Mouse (Mus musculus) common myeloid progenitor, adult 5-6 weeks (primary cell): ENCODE data around the gene Stk39. TPM values are rescaled to one million over a fixed set of nuclear protein-coding genes. Genes with fewer than 3 reads are reported as not detected.

ENCODE experiments used
- ATAC-seq: replicated peaks from 2 replicates; pipeline ENCODE4 v1.8.0; 2016; ENCODE audit warnings: low read depth, mild to moderate bottlenecking, moderate TSS enrichment, inconsistent platforms; ENCODE audit not compliant: poor library complexity, severe bottlenecking
- total RNA-seq: library from RNA; stranded (forward); fragments of 200-1000, 187-1606 nt; gene quantifications from 2 replicates; pipeline ENCODE4 v1.2.3, GENCODE M21; 2017

The Stk39 gene
- total RNA-seq, 1 experiment from 2014 or later, result 3.9 TPM

DNA sequence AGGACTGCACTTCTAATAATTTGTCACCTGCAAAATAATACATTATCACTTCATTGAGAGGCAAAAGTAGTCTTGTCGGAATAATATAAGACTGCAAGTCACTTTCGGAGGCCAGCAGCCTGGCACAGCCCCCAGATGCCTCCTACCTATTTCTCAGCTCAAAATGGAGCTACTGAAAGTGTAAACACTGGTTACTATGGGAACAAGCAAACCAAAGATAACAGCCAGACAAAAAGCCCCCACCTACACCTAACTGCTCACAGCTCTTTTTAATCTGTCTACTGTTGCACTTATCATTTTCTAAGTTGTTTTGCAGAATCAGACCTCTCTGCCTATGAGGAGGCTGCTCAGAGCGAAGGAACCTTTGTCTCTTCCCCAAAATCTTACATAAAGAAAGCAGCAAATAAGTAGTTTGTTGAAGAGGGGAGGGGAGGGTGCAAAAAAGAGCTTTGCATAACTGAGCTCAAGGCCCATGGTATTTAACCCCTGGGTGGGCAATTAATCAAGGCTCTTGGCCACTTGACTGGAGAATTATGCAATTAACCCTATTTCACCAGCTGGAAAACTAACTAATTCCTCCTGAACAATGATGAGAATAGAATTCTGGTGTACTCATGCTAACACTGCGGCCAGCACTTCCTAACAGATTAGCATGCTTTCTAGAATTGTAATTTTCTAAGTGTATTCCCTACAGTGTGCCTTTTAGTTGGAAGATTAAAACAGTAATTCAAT, 170.1 kb downstream of the Stk39 start:
- ATAC-seq, result no peak

DNA sequence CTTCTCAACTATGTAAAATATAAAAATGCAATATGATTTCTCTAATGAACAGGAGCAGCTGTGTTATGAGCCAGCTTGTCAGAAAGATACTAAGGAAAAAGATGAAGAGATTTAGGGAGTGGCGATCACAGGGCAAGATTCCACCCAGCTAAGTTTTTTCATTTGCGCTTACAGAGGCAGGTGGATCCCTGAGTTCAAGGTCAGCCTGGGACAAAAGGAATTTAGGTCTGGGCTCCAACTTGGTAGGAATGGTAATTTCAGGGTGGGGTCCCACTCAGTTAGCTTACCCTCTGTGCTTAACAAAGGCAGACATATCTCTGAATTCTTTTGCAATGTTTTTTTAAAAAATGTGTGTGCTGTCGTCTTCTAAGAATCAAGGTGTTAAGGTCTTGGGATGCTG, 173.7 kb downstream of the Stk39 start:
- ATAC-seq, result no peak

DNA sequence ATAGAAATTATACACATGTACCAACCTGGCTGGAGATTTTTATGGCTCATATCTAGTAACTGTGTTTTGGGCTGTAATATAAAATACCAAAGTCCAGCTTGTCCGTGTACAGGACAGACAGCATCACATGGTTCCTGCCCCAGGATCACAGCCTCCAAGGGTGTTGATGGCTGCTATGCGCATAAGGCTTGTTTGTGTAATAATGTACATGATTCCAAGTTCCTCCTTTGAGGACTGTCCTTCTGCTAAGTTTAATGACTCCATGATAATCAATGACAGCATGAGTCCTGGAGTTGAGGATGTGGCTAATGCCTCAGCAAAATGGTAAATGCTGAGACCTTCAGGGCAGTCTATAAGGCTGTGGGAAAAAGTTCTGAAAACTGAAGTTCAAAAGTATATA, 174.1 kb downstream of the Stk39 start:
- no peak for ATAC-seq

DNA sequence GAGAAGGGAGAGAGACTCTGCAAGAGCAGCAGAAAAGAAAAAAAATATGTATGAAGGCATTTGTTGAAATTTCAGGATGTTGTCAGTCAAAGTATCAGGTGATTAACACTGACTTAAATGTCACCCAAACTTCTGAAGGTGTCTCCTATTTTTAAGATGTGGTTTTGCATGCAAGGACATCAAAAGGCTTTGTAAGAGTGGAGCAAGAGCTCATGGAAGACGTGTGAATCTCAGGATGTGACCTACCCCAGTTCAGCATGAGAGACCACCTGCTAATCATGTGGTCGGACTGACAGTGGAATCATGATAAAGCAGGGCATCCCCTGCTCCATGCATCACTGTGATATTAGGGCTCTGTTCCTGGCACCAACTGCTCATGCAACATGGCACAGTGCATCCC, 175.3 kb downstream of the Stk39 start:
- ATAC-seq, result no peak

DNA sequence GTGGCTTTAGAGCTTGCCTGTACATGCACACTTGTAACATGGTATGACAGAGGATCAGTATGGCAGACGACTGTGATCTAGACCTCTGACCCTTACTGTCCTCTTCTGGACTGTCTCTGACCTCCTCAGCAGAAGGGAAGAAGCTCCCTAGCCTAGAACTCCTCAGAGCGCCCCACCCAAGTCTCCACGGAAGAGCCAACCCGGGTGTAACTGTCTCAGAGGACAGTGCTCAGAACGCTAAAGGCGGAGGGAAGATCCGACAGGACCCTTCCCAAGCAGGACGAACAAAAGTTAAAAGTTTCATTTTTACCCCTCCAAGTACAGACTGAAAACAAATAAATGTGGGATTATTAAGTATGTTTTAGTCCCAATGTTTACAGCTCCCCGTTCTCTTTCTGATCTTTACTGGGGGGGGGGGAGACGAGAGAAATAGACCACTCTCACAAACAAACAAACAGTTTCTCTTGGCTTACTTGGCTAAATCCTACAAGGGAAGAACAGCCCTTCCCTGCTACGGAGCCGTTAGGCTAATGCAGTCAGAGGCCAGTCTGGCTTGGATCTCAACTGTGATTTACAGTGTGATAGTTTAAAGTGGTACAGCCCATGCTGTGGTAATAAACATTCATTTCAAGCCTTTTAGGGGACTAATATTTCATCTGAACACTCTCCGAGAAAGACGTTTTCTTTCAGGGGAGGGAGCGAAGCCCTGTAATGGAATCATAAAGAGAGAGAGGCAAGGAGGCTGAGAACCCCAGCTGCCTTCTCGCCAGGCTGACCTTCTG, 179.3 kb downstream of the Stk39 start:
- ATAC-seq, result no peak

DNA sequence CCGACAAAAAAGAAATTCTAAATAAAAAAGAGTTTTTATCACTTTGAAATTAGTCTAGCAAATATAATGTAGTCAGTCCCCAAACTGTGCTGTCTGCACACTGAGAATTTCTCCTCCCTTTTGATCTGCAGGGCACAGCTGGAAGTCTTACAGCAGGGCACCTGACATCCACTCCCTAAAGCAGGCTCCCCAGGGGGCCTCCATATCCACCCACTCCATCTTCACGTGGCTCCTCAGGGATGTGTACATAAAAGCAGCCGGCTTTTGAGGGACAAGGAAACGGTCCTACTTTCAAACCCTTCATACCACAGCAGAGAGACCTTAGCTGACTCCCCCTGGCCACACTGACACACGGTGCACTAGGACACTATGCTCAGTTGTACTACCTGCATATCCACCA, 180.2 kb downstream of the Stk39 start:
- no peak for ATAC-seq

DNA sequence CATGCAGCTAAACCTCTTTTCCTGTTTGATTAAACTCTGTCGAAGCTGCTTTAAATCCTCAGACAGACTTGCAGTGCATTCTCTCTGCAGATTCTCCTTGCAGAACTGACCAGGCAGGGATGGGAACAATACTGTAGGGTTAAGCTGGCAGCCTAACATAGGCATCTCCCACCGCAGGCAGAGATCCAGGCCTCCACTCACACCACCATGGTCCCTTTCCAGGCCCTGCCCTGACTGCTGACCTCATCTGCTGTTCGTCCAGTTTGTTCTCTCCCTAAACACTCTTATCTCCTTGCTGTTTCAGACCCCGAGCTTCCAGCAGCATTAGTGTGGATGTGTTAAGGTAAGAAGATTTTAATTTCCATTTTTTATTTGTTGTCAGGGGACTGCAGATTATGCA, 182.1 kb downstream of the Stk39 start:
- ATAC-seq, result no peak

DNA sequence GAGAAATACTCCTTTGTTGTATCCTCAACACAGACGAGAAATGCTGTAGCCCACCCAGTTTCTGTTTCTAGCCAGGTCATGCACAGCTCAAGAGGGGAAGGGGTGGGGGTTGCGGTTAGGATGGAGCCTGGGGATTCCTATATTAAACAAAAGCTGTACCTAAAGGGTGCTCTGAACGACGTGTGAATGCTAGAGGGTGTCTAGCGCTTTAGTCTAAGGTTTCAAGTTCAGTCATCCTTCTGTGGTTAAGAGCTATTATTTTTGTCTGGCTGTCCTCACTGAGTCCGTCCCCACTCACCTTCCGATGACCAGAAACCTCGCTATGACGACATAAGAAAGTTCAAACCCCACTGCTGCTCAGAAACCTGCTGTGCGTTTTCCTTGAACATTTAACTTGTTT, 182.9 kb downstream of the Stk39 start:
- no peak for ATAC-seq

DNA sequence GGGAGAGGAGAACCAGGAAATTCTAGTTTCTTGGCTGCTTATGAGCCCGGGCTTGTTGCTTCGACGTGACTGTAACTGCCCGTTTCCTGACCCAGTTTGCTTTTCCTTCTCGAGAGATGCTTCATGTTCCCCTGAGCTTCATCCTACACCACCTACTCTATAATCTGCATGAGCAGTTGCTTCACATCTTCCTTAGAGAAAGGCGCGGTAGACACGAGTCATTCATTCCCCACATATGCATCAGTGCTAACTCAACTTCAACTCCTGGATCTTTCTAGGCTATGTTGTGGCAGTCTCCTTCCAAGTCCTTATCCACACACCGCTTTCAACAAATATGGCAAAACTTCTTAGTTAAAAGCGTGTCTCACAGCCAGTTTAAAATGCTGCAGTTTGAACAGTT, 184.0 kb downstream of the Stk39 start:
- no peak for ATAC-seq

DNA sequence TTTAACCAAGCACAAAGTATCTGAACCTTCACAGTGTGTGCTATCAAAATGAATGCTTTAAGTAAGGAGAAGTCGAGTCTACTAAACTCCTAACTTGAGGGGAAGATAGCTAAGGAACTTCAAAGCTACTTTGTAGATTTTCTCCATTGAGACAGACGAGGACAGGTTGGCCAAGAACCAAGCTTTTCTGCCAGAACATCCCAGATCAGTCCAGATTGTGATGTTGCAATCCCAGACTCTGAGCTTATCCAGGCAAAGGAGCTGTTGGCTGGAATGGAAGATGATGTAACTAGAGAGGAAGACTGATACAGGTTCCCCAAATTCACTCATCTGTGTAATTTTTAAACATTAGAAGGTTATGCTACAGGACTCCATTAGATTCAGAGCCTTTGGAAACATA, 187.7 kb downstream of the Stk39 start:
- ATAC-seq, result no peak

DNA sequence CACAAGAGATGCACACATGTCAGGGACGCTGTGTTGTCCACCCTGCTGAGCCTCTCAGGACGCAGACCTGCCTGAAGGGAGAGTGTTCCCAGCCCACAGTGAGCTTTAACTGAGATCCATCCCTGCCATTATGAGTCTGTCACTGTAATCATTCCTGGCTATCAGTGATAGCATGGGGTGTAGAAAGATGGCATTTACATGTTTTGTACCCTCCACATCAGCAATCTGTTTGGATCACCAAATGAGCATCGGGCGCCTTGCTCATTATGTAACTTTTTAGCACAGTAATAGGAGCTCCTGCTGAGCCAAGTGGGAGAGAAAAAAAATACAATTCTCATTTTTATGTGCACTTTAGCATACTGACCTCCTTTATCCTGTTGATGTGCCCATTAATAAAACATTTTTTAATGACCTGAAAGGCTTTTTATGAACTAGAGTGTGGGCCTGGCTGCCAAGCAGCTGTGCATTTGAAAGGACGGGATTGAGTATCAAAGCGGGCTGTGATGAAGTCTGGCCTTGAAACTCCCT, 189.0 kb downstream of the Stk39 start:
- ATAC-seq, result no peak

DNA sequence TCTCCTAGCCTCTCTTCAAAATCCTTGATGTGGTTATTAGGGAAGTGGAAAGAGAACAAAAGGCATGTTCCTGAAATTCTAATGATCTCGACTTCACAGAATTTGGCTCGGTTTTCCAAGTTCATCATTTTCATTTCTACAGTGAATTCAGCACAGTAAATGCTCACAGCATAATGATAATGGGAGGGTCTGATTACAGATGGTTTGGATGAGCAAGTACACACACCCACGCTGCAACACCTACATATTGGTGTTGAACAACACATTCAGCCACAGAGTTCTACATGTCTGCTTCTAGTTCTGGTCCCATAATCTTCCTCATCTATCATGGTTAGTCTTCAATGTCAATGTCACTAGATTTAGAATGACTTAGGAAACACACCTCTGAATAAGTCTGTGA, 190.5 kb downstream of the Stk39 start:
- ATAC-seq, result no peak

DNA sequence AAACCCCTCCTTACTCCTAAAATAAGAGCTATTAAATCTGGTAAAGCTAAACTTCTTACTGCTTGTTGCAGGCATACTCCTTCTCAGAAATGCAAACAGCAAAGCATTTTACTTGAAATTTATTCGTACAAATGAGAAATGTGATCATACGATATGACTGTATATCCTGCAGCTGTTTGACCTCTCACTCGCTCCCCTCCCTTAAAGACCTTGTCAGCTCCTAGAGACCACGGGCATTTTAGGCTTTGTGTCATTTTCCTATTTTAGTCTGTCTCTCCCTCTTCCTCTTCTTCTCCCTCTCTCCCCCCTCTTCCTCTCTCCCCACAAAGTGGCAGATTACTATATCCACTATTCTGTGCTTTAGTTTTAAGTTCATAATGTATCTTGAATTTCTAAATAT, 200.8 kb downstream of the Stk39 start:
- ATAC-seq, result no peak

DNA sequence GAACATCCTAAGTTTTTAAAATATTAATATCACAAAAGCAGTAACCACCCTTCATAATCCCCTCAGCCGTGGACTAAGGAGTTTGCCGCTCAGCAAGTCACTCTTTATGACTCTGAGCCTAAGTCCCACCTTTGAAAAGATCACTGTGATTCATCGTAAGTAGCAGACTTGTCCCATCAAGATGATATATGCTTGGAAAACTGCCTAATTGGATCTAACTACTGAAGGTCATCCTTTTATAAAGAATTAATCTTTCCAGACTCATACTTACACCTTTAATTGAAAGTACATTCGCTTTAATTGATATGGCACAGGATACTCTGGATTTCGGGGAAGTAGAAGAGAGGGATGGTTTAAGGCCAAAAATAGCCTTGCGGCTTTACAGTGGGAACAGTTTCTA, 201.2 kb downstream of the Stk39 start:
- ATAC-seq, result no peak

DNA sequence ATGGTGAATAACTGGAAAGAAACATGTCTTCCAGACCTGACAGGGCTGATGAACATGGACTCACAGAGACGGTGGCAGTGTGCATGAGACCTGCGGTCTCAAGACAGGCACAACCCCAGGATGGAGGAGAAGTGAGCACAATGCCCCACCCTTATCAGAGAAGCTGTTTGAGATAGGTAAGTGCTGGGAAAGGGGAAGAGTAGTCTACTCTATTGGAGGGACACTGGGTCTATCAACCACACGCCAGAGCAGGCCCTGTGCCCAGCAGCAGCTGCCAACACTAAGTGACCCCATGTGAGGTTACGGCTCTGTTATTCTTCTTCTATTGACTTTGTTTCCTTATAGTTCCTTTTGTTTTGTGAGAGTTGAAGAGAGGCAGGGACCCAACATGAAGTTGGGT, 202.4 kb downstream of the Stk39 start:
- ATAC-seq, result no peak

DNA sequence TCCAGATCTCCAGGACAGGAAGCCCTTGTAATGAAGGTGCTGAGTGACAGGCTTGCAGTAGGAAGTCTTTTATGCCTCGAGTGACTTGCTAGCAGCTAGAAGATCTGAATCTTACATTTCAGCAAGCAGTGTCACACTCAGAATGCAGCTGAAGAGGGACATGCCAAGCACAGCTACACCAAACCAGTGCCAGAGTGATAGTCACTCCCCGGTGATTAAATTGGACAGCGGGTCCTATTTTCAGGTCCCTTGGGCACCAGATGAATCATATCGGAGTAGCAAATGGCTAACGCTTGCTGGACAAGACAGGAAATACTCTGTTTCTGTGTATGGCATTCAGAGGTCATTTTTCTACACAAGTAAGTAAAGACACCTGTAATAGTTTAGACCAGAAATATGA, 207.2 kb downstream of the Stk39 start:
- ATAC-seq, result no peak

DNA sequence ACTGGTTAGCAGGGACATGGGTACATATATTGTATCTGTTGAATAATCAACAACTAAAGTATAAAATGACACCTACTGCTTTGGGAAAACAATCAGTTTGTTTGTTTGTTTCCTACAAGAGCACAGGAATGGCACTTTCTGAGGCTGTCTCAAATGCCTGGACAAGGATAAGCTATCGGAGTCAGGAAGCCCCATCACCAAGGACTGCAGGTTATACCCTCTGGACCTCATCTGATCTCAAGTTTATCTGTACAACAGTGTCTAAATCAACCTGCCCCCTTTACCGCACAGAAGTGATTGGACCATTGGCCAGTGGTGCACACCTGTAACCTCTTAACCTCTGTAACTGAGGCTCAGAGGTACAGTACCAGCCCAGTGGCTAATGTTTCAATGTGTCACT, 211.2 kb downstream of the Stk39 start:
- ATAC-seq, result no peak

DNA sequence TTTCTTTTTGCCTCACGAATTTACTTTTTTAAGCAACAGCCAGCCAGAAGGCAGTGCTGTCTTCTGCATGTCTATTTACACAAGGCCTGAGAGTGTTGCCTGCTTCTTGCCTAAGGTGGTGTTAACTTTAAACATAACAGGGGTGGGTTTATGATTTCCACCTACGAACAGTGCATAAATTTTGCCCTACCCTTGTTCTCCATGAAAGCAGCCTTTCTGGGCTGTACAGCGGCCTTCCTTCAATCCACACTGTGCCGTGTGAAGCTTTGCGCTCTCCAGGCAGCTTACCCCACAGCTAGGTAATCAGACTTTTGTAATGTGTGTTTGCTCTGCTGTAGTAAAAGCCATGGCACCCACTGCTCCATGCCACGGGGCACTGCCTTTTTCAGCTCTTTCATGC, 214.5 kb downstream of the Stk39 start:
- no peak for ATAC-seq

DNA sequence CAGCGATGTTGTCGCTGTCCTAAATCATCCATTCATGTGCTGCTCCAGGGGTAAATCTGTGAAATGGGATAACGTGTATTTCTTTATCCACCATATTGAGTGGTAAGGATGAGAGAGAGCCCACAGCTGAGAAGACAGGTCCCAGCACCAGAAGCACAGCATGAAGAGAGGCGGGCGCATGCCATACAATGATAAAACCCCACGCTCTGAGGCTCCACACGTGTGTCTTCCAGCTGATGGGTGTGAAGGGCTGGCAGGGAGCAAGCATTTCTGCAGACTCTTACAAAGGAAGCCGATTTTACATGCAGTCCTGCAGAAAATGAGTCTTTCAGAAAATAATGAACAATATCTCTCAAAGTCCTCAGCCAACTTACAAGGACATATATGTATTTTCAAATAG, 215.6 kb downstream of the Stk39 start:
- ATAC-seq, result no peak

DNA sequence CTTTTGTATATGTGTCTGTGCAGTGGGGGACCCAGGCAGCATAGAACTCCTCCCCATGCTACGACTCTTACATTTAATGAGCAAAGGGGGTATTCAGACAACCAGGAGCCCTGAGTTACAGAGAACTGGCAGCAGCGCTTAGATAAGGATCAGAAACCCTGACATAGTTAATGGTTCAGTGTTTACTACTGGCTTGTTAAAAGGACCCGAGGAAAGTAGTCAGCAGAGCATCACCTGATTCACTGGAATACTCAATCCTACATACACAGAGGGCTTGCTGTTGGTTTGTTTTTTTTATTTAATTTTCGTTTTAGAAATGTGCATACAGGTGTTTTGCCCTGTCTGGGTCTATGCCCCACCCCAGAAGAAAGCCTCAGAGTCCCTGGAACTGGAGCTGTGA, 217.3 kb downstream of the Stk39 start:
- ATAC-seq, result no peak

DNA sequence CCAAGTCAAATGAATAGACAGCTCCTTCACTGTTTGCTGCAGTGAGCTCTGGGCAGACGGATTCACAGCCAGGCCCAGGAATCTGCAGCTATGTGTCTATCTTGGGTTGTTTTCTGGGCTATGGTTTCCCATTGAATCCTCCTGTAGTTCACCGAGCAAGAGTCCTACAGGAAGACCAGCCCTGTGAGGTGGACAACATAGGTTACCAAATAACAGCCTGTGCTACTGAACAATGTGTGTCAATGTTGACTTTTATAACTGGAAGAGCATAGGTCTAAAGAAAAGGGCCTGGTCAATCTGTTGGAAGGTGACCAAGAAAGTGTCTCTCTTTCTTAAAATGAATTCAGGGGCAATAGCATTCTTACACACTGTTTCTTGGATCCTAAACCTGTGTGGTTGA, 218.8 kb downstream of the Stk39 start:
- no peak for ATAC-seq
